Mouse (Mus musculus) monocyte, adult 2 months (primary cell): ENCODE measurements at regions not wholly inside any gene's neighbourhood (a gene's known extent, or its start where the extent isn't known, plus 50 kb on each side); places are given as distances from the start of the nearest gene placed in this dataset.
"Not testable (repeated sequence)": the region's sequence is repeated elsewhere in the genome, so short reads cannot be mapped to it uniquely, and the experiment has no call there.

Experiments used
- DNase-seq, 2 experiments: peaks; one replicate each; pipeline ENCODE4 v3.0.0; 2022; ENCODE audit warnings: low spot score in 2 of 2, low read depth in 1 of 2

DNA sequence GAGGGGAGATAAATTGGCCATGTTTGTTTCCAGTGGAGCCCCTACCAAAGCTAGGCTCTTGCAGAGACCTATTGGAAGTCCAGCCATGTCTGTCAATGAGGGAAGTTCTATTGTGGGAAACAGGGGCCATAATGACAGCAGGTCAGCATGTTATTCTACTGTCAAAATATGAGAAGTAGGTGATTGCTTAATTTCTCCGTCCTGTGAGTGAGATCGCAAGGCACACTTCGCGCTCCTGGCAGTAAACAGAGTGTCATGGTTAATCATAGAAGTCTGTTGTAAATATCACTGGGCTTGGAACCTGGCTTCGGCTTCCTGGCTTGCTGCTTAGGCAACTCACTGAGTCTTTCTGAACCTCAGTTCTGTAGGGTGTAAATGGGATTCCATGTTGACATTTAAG is 72.5 kb upstream of the Ccdc122 start:
- peak; percentile 6 to 31 for DNase-seq

DNA sequence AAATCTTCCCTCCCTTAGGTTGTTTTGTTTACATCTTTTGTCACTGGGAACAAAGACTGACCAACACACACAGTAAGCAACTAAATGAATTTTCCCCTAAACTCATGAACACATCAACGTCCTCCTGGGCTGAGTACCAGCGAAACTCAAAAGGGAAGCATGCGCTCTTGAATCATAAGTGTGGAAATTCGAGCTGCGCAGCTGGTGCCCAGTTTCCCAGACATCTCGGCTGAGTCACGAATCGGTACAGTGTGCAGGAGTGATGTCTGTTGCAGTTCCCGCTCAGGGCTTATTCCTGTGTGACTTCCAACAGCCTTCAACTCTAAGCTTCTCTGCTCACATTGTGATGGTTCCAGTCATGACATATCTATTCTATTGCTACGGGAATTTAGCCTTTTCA is 77.7 kb upstream of the Ccdc122 start:
- no peak for DNase-seq

DNA sequence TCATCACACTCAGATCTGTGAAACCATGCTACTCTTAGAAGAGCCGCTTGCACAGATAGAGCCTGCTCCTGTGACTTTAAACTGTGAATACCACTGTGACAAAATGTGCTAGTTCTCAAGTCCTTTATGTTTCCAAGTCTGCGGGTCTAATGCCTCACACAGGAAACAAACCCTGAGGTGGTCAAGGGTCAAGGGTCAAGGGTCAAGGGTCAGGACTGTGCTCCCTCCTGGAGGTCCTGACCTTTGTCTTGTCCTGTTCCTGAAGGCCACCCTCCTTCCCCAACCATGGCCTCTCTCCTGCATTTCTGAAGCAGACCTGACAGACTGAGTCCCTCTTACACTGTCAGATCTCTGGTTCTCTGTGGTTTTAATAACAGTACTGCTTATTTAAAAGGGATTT is 79.4 kb upstream of the Ccdc122 start:
- DNase-seq, result no peak

DNA sequence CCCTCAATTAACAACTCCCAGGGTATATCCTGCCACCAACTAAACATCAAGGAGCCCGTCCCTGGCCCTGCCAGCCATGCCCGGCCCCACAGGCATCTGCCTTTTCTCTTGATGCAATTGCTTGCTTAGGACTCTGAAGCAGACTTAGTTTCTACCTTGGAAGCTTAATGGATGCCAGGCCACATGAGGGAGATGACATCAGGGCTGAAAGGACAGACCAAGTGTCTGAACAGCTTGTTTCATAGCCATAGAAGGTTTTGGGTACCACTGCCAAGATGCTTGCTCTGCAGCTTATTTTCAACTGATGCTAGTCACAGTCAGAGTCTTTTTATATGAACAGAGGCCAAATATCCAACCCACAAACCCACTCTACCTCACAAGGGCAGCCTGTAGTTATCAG is 83.4 kb upstream of the Ccdc122 start:
- no peak for DNase-seq

DNA sequence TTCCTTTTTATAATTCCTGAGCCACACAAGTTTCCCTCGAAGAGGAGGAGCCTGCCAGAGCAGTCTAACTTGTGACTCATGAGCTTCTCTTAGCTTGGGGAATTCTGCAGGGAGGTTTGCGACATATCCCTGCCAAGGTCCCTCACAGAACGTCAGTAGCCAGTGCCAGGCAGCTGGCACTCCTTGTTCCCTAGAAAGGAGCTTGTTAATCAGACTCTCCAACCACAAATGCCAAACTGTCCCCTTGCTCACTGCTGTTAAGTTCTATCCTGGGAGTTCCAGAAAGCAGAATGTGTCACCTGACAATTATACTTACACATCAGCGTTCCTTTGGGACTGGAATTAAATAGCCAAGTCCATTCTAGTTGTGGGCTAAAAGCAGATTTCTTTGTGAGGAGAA is 85.1 kb upstream of the Ccdc122 start:
- DNase-seq, result no peak

DNA sequence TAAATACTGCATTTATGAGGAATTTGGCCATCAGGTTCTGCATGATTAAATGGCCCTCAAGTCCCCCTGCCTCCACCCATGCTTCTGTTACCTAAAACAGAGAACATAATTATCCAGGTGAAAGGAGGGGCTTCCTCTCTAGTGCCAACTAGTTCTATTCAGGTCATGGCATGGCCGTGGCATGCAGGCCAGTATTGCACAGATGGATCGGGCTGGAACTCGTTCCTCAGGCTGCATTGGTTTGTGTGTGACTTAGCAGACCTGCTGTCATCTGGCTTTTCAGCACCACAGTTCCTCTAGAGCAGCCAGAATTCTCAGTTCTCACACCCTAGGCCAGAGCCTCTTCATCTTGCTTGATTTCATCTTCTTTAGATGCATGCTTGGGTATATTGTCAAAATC is 87.2 kb upstream of the Ccdc122 start:
- no peak for DNase-seq

DNA sequence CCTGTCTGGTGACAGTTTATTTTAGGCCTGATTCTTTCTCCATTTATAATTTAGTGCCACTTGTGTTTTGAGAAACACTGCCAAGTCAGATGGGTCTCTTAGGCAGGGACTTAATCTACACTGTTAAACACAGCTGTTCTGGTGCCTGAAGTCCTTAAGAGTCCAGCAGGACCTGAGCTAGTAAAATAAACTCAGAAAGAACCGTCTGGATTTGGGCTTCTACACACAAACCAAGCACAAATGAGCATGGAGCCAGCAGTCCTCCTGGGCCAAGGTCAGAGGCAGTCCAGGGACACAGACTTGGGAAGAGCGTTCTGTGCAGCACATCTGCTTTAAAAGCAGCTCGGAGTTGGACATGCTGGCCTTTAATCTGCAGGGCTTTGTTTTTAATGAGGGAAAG is 87.6 kb upstream of the Ccdc122 start:
- no peak for DNase-seq

DNA sequence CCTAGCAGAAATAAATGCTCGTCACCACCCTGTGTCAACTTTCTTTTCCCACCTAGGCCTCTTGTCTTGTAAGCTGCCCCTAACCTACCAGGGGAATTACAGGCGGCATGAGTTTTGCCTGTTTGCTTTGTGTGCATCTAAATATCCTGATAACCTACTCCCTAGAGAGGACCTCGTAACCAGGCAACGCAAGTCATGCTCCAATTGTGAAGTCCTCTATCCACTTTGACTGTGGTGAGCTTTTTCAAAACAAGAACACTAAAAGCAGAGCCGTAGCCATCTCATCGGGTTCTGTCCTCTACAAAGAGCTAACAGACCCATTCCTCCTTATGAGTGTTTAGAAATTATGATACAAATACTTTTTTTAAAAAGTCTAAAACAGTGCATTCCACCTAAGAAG is 88.1 kb upstream of the Ccdc122 start:
- DNase-seq, result no peak

DNA sequence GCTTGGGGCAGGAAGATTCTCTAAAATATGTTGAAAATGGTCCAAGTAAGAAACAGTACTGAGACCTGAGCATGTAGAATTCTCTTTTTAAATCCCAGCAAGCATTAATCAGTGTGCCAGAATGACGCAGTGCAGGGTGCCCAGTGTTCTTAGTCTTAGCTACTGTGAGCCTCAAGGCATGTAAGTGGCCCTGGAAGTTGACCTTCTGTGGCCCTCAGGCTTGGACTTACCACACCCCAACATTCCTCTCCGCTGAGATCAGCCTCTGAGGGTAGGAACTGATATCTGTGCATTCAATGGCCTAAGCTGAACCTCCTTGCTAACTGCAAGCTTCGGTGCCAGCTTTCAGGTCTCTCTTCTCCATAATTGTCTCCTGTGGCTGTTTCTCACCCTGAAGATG is 89.4 kb upstream of the Ccdc122 start:
- DNase-seq, result no peak

DNA sequence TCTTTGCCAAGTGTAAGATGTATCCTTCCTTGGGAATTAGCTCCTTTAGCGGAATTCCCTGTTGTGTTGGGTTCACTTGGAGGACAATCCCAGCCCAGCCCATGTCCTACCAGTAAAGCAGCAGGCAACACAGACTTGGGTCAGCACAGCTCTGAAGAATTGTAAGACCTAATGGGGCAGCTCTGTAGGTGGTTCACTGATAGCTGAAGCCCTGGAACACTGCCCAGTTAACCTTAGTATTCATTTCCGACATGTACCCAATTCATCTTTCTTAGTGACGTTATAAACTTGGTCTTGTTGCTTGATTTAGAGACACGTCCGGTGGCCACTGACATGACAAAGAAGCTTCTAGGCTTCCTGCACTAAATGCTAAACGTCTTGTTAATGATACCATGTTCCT is 90.9 kb upstream of the Ccdc122 start:
- no peak for DNase-seq

DNA sequence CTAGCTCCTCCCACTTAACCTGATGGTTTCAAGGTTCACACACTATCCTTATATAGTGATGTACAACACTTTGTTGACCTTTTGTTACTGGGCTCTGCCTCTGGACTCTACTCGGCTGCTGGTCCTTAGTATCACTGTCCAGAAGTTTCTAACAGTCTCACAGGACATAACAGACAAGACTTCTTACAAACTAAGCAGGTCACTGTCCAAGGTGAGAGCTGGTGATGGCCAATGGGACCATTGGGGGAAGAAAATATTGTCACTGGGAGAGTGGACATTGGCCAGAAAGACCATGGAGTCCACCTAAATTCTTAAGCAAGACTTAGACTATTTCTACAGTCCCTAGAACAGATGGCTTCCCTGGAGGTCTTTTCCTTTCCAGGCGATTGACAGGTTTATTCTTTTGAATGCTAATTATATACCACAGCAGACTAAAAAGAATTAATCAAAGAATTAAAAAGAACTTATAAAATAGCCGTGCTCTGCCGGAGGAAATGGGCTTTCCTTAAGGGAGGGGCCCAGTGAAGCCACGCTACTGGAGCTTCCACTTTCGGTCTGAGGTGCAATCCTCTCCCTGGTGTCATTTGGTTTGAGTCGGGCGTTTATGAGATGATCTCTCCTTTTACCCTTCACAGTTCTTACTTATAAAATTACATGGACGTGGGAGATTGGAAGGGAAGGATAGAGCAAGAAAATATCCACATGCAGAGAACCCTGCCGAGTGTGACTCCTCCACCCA is 94.9 kb upstream of the Ccdc122 start:
- DNase-seq, result no peak

DNA sequence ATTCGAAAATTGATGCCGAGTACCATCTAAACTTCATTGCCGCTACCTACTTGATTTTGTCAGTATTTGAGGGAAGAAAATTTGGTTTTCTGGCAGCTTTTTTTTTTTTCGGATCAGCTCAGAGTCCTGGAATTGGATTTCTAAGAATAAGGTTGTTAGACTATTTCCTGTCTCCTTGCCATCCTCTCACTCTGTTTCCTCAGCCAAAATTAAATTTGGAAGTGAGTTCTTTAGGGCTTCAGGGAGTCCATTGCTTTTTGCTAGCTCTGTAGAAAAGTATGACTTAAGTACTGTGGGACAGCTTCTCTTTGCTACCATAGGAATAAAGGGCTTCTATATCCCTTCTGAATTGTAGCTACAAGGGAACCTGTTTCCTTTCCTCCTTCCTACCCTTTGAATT is 96.1 kb upstream of the Ccdc122 start:
- no peak for DNase-seq

DNA sequence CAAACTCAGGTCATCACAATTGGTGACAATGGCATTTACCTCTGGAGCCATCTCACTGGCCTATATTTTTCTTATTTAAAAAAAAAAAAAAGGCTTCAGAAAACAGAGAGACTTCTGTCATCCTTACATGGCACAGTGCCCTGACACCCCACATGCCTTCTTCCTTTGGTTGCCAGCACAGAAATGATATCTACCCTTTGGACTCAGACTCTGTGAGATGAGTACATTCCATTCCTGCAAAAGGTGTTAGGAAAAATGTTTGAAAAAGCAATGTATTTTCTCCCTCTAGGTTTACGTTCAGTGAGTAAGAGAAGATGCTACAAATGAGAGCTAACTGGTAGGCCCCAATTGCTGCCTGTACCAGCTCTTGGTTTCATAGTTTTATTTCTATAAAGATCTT is 99.9 kb upstream of the Ccdc122 start:
- no peak for DNase-seq

DNA sequence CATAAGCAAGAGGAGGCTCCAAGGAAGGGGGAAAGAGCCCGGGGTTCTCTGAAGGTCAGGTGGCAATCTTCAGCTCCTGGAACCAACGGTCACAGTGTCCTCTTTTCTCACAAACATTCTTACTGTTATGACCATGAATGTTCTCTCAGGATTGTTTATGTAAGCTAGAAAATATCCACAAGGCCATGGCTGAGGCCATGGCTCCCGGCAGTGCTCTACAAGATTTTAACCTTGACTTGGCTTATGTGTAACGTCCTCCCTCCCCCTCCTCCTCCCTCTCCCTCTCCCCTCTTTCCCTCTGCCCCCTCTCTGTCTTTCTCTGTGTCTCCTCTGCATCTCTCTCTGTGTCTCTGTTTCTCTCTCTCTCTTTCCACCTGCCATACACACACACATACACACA is 100.5 kb upstream of the Ccdc122 start:
- not testable (repeated sequence) for DNase-seq

DNA sequence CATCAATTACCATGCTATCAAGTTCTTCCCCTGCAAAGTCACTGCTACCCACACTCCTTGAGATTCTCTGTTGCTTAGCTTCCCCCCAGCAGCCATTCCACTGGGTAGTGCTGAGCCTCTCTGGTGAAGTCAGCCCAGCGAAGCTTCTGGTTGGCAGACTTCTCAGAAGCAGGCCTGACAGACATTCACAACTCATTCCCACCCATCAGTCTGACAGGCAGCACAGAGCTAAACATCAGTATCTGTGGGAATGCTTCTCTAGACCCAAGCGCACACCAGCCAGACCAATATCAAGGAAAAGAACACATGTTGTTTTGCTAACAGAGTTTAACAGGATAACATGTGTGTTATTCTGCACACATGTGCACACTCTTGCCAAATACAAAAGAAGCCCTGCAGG is 101.1 kb upstream of the Ccdc122 start:
- no peak for DNase-seq

DNA sequence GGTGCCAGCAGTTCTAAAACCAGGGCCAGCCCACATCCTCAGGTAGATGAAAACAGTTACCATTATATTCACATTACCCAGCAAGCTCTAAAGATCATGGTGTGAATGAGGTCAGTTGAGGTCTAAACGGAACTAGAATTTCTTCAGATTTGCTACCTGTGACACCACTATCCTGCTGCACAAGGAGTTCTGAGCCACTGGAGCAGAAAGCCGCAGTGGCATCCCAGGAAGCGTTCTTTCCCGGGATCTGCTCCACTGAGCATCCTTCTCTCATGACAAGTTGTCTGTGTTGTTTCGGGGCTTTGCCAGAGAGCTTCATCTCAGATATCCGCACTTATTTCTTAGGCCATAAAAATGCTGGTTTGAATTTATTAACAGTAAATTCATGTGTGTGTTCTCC is 103.7 kb upstream of the Ccdc122 start:
- DNase-seq, result no peak

DNA sequence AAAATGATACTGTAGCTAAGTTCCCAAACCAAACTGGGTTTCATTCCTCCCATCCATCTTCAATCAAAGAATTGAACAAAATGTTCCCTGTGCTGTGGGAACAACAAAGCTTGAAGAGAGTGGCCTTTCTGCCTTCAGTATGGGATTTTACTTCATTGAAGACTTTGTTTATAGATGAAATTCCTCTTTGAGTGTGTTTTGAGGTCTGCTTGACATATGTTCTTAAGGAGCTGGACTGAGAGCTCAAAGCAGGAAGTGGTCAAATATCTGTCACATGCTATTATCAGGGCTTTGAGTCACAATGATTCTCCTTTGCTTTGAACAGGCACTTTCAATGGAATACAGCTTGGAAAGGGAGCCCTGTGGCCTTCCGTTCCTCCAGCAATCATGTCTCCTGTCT is 105.2 kb upstream of the Ccdc122 start:
- no peak for DNase-seq

DNA sequence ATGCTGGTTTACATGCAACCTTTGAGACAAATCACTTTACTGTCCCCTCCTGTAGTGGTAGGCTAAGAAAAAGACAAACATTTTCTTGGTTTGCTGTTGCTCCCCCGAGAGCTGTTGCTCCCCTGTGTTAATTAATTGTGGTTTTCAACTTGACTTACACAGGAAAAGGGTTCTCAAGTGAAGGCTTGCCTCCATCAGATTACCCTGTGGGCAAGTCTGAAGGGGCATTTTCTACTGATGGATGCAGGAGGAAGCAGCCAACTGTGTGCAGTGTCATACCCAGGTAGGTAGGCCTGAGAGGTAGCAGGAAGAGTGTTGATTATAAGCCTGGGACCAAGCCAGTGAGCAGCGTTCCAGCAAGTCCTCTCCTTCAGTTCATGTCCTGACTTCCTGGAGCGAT is 107.0 kb upstream of the Ccdc122 start:
- no peak for DNase-seq

DNA sequence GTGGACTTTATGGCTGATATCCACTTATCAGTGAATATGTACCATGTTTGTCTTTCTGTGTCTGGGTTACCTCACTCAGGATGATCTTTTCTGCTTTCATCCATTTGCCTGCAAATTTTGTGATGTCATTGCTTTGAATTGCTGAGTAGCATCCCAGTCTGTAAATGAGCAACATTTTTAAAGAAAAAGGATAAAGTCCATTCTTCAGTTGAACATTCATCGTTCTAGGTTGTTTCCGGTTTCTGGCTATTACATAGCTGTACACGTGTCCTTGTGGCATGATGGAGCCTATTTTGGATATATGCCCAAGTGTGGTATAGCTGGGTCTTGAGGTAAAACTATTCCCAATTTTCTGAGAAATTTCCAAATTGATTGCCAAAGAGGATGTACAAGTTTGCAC is 107.9 kb upstream of the Ccdc122 start:
- DNase-seq, result no peak

DNA sequence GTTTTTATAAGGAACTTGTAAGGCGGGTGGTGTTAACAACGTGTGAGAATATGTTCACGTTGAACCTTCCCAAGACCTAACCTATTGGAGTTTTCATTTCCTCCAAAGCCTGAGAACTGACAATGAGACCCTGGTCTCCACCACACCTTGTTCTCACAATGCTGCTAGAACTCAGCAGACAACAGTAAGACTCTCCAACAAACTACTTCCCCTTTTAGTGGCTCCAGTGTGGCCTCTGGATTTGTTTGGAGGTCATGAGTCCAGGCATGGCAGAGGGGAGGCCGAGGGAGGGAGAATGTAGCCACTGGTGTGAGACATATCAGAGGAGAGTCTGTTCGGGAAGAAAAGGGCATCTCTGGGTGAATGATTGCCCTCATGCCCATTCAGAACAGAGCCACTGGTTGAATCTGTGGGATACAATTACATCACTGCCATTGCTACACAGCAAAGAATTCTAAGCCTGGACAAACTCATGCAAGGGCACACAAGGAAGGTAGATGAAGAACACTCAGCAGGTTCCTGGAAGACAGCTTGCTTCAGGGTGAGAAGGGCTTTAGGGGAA is 109.2 kb upstream of the Ccdc122 start:
- no peak for DNase-seq

DNA sequence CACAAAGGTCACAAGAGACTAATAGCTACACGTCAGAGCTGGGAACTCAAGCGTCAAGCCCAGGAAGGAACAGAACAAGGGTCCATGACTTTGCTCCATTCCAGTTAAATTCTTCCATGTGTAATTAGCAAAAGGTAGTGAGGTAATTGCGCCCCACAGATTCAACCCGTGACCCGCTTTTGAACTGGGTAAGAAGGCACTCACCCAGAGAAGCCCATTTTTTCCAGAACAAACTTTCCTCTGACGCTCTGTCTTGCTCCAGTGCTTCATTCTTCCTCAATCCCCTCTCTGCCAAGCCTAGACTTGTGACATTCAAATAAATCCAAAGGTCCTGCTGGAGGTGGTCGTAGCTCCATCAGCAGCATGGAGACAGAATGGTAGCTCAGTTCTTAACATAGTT is 110.2 kb upstream of the Ccdc122 start:
- DNase-seq, result no peak

DNA sequence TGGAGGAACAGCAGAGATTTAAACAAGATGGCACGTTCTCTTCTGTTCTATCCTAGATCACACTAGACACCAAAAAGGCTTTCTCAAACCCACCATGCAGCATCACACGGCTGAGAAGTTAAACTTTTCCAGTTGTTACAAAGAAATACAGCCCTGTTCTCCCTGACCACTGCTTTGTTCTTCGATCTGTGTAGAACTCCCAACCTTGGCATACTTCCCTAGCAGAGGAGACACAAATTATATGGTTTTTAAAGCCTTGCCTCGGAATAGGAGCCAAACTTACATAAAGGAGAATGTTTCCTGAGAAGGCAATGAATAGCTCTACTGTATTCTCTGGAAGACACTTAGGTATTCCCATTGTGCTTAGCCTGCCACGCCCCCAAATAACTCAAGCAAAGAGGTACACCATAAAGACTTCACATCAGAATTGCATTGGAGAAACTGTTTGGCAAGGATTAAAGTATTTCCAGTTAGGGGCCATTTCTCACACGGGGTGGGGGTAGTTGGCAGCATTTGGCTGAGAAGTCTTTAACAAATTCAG is 114.1 kb upstream of the Ccdc122 start:
- no peak for DNase-seq

DNA sequence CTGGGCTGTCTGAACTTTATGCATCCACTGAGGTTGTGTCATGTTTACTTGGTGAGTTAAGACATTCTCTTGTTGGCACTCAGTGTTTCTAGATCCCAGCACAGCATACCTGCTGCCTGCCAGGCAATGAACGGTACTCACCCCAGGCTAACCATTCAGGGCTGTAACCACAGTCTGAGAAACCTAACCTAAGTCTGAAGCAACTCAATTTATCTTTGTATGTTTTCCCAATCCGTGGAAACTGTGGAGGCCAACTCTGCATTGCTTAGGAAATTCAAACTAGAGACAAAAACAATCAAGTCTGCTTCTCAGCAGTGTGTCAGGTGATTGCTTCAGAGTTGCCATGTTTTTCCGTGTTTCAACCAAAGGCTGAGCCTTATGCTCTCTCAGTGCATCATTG is 118.5 kb upstream of the Ccdc122 start:
- DNase-seq, result no peak
